Mouse (Mus musculus) stomach, embryonic 15.5 days (tissue): ENCODE results near the gene Pln. TPM values are rescaled to one million over a fixed set of nuclear protein-coding genes. Genes with fewer than 3 reads are reported as not detected.

ENCODE experiments used
- ATAC-seq: fragments of 200-750 bp; cut with Nextera tagmentation; 2 replicates; pipeline ENCODE4 v1.8.0; 2017; ENCODE audit warnings: low read depth, moderate number of reproducible peaks, moderate TSS enrichment; ENCODE audit not compliant: insufficient read depth, low FRiP score
- H3K27ac ChIP-seq: fragments of 300-500 bp; sonication (generic); 2 replicates; pipeline ENCODE4 v1.5.1; 2015; ENCODE audit warnings: mild to moderate bottlenecking, inconsistent platforms
- H3K27me3 ChIP-seq: fragments of 300-500 bp; sonication (generic); replicated peaks from 2 replicates; pipeline ENCODE4 v1.6.1; 2015; ENCODE audit warnings: inconsistent platforms
- H3K36me3 ChIP-seq: fragments of 300-500 bp; sonication (generic); 2 replicates; pipeline ENCODE4 v1.6.1; 2015; ENCODE audit warnings: inconsistent platforms
- H3K4me1 ChIP-seq: fragments of 300-500 bp; sonication (generic); 2 replicates; pipeline ENCODE4 v1.6.1; 2015; ENCODE audit warnings: inconsistent platforms
- H3K4me2 ChIP-seq: fragments of 300-500 bp; sonication (generic); 2 replicates; pipeline ENCODE4 v1.6.1; 2015; ENCODE audit warnings: mild to moderate bottlenecking, inconsistent platforms
- H3K4me3 ChIP-seq: fragments of 300-500 bp; sonication (generic); replicated peaks from 2 replicates; pipeline ENCODE4 v1.5.1; 2015; ENCODE audit warnings: inconsistent platforms
- H3K9ac ChIP-seq: fragments of 300-500 bp; sonication (generic); 2 replicates; pipeline ENCODE4 v1.6.1; 2015; ENCODE audit warnings: inconsistent platforms
- H3K9me3 ChIP-seq: fragments of 300-500 bp; sonication (generic); 2 replicates; pipeline ENCODE4 v1.6.1; 2016; ENCODE audit warnings: inconsistent platforms
- WGBS: fragments of 180-500 bp; shearing (Covaris S2); methylation state at CpG from one replicate; pipeline ENCODE4 v1.1.7; 2015; 5-methylcytosine and 5-hydroxymethylcytosine counted together
- polyA plus RNA-seq: library from polyadenylated mRNA; unstranded; fragments of >200 nt; fragmentation: Nextera tagmentation; extraction: Ambion mirVana; gene quantifications from 2 replicates; pipeline ENCODE4 v1.2.1, GENCODE M21; 2015

Pln gene
- polyA plus RNA-seq, 1 experiment from 2014 or later, result 5.5 TPM

- no peaks in the 10 kb centered on the region for H3K36me3 ChIP-seq
- H3K9ac ChIP-seq, result no peak overlapping the region
- no peak overlapping the region for H3K4me3 ChIP-seq
- 86% methylated on average over 9 of the region's 9 CpGs for WGBS
- 0 out of 2 replicates have a peak, but pooled peaks cover 4% of the 10 kb centered on the region for H3K4me1 ChIP-seq
- no peak overlapping the region for H3K27ac ChIP-seq
- no peaks in the 10 kb centered on the region for H3K27me3 ChIP-seq
- ATAC-seq, result no peak
- no peaks in the 10 kb centered on the region for H3K9me3 ChIP-seq
- no peak overlapping the region for H3K4me2 ChIP-seq
Observed at GRCm38 (mm10) chr10:53342166-53342728, 4.8 kb downstream of the Pln start.

GRCm38 (mm10) chr10:53343384-53343783 lies 5.9 kb downstream of the Pln start:
- WGBS, result 51% methylated on average over 6 of the region's 6 CpGs
- no peak overlapping the region for H3K4me2 ChIP-seq
- H3K36me3 ChIP-seq, result no peaks in the 10 kb centered on the region
- H3K9ac ChIP-seq, result no peak overlapping the region
- no peaks in the 10 kb centered on the region for H3K9me3 ChIP-seq
- no peak for ATAC-seq
- no peak overlapping the region for H3K4me3 ChIP-seq
- no peak overlapping the region for H3K27ac ChIP-seq
- 0 out of 2 replicates have a peak, but pooled peaks cover 4% of the 10 kb centered on the region for H3K4me1 ChIP-seq
- H3K27me3 ChIP-seq, result no peaks in the 10 kb centered on the region

- no peak overlapping the region for H3K4me2 ChIP-seq
- ATAC-seq, result no peak
Observed at GRCm38 (mm10) chr10:53343865-53344264, 6.4 kb downstream of the Pln start.

GRCm38 (mm10) chr10:53345508-53345907 lies 8.0 kb downstream of the Pln start:
- Histone ChIP-seq H3K27ac (no peak overlapping the region), H3K9me3 (no peaks in the 10 kb centered on the region), H3K36me3 (no peaks in the 10 kb centered on the region), H3K4me3 (no peak overlapping the region), H3K27me3 (no peaks in the 10 kb centered on the region), H3K4me1 (0 out of 2 replicates have a peak, but pooled peaks cover 4% of the 10 kb centered on the region), H3K4me2 (no peak overlapping the region), H3K9ac (no peak overlapping the region)
- no peak for ATAC-seq
- 85% methylated on average over 4 of the region's 4 CpGs for WGBS

More at GRCm38 (mm10) chr10:53343865-53344264, 6.4 kb downstream of the Pln start:
- no peak overlapping the region for H3K4me3 ChIP-seq
- 56% methylated on average over 10 of the region's 10 CpGs for WGBS
- no peaks in the 10 kb centered on the region for H3K9me3 ChIP-seq
- no peak overlapping the region for H3K9ac ChIP-seq
- no peaks in the 10 kb centered on the region for H3K36me3 ChIP-seq
- 0 out of 2 replicates have a peak, but pooled peaks cover 4% of the 10 kb centered on the region for H3K4me1 ChIP-seq
- H3K27me3 ChIP-seq, result no peaks in the 10 kb centered on the region
- no peak overlapping the region for H3K27ac ChIP-seq

GRCm38 (mm10) chr10:53346506-53346905 lies 9.0 kb downstream of the Pln start:
- no peak overlapping the region for H3K27ac ChIP-seq
- no peak overlapping the region for H3K9ac ChIP-seq
- H3K27me3 ChIP-seq, result no peaks in the 10 kb centered on the region
- no peak overlapping the region for H3K4me3 ChIP-seq
- ATAC-seq, result no peak
- no peaks in the 10 kb centered on the region for H3K36me3 ChIP-seq
- H3K4me2 ChIP-seq, result no peak overlapping the region
- no peaks in the 10 kb centered on the region for H3K9me3 ChIP-seq
- 0 out of 2 replicates have a peak, but pooled peaks cover 4% of the 10 kb centered on the region for H3K4me1 ChIP-seq
- 53% methylated on average over 3 of the region's 3 CpGs for WGBS

- Histone ChIP-seq H3K27me3 (no peaks in the 10 kb centered on the region), H3K9me3 (no peaks in the 10 kb centered on the region), H3K36me3 (no peaks in the 10 kb centered on the region), H3K4me1 (0 out of 2 replicates have a peak, but pooled peaks cover 4% of the 10 kb centered on the region), H3K4me2 (no peak overlapping the region), H3K9ac (no peak overlapping the region), H3K27ac (no peak overlapping the region), H3K4me3 (no peak overlapping the region)
- no peak for ATAC-seq
- 87% methylated on average over 5 of the region's 5 CpGs for whole genome bisulfite sequencing
Observed at GRCm38 (mm10) chr10:53346916-53347315, 9.4 kb downstream of the Pln start.

- H3K4me2 ChIP-seq, result no peak overlapping the region
- 55% methylated on average over 10 of the region's 10 CpGs for WGBS
- no peak overlapping the region for H3K4me3 ChIP-seq
- 0 out of 2 replicates have a peak, but pooled peaks cover 4% of the 10 kb centered on the region for H3K4me1 ChIP-seq
- no peaks in the 10 kb centered on the region for H3K9me3 ChIP-seq
- H3K36me3 ChIP-seq, result no peaks in the 10 kb centered on the region
- no peaks in the 10 kb centered on the region for H3K27me3 ChIP-seq
- H3K27ac ChIP-seq, result no peak overlapping the region
- no peak; the same call in 1 of the 2 replicates for ATAC-seq
- no peak overlapping the region for H3K9ac ChIP-seq
Observed at GRCm38 (mm10) chr10:53347787-53348755, 10.6 kb downstream of the Pln start.

GRCm38 (mm10) chr10:53349254-53349653 lies 11.8 kb downstream of the Pln start:
- Histone ChIP-seq H3K4me3 (no peak overlapping the region), H3K27ac (no peak overlapping the region), H3K9ac (no peak overlapping the region), H3K9me3 (no peaks in the 10 kb centered on the region), H3K27me3 (no peaks in the 10 kb centered on the region), H3K4me1 (no peaks in the 10 kb centered on the region), H3K36me3 (no peaks in the 10 kb centered on the region), H3K4me2 (no peak overlapping the region)
- no peak for ATAC-seq
- 81% methylated on average over 1 of the region's 1 CpGs for WGBS

GRCm38 (mm10) chr10:53353665-53354064 lies 16.2 kb downstream of the Pln start:
- ATAC-seq, result no peak
- Histone ChIP-seq H3K9me3 (no peaks in the 10 kb centered on the region), H3K27ac (no peak overlapping the region), H3K4me1 (no peaks in the 10 kb centered on the region), H3K27me3 (no peaks in the 10 kb centered on the region), H3K4me2 (no peak overlapping the region), H3K4me3 (no peak overlapping the region), H3K9ac (no peak overlapping the region), H3K36me3 (no peaks in the 10 kb centered on the region)
- WGBS, result 81% methylated on average over 3 of the region's 3 CpGs

- 72% methylated on average over 3 of the region's 3 CpGs for WGBS
- Histone ChIP-seq H3K27ac (no peak overlapping the region), H3K4me2 (no peak overlapping the region), H3K4me3 (no peak overlapping the region), H3K9me3 (no peaks in the 10 kb centered on the region), H3K36me3 (no peaks in the 10 kb centered on the region), H3K27me3 (no peaks in the 10 kb centered on the region), H3K4me1 (no peaks in the 10 kb centered on the region), H3K9ac (no peak overlapping the region)
- no peak for ATAC-seq
Observed at GRCm38 (mm10) chr10:53359016-53359415, 21.5 kb downstream of the Pln start.

GRCm38 (mm10) chr10:53364311-53364710 lies 26.8 kb downstream of the Pln start:
- Histone ChIP-seq H3K36me3 (no peaks in the 10 kb centered on the region), H3K4me2 (no peak overlapping the region), H3K27ac (no peak overlapping the region), H3K9me3 (no peaks in the 10 kb centered on the region), H3K9ac (no peak overlapping the region), H3K4me3 (no peak overlapping the region), H3K4me1 (no peaks in the 10 kb centered on the region), H3K27me3 (no peaks in the 10 kb centered on the region)
- ATAC-seq, result no peak

- H3K36me3 ChIP-seq, result no peaks in the 10 kb centered on the region
- no peak overlapping the region for H3K4me2 ChIP-seq
- no peak overlapping the region for H3K27ac ChIP-seq
- WGBS, result 88% methylated on average over 2 of the region's 2 CpGs
- no peaks in the 10 kb centered on the region; the same call in 1 of the 2 replicates for H3K9me3 ChIP-seq
- ATAC-seq, result no peak
- no peaks in the 10 kb centered on the region for H3K4me1 ChIP-seq
- H3K9ac ChIP-seq, result no peak overlapping the region
- no peak overlapping the region for H3K4me3 ChIP-seq
- H3K27me3 ChIP-seq, result no peaks in the 10 kb centered on the region
Observed at GRCm38 (mm10) chr10:53367265-53367664, 29.8 kb downstream of the Pln start.
